Mouse (Mus musculus): ENCODE measurements around the gene Hspa12a. TPM values are rescaled to one million over a fixed set of nuclear protein-coding genes. Genes with fewer than 3 reads are reported as not detected.
"Not testable (repeated sequence)": the region's sequence is repeated elsewhere in the genome, so short reads cannot be mapped to it uniquely, and the experiment has no call there.

Hspa12a gene
- total RNA-seq, 2 experiments from 2014 or later = not detected

DNA sequence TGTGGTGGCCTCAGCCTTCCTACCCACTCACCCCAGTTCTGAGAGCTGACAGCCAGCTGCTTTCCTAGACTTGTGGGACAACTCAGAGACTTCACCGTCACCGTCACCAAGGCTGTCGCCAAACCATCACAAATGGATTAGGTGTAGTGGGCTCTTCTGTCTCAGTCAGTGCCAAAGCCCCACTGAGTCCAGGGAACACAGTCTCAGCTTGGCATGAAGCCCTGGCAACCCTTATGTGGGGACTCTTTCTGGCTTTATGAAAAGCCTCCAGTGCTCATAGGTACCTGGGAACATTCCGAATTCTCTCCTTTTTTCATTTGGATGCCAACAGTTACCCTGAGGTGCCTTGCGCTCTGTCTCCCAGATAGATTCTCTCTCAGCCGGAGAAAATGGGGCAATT is 30.2 kb downstream of the Hspa12a start:
- ATAC-seq (replicated peaks; ENCODE audit: low FRiP score, low TSS enrichment, poor library complexity, severe bottlenecking) = no peak

DNA sequence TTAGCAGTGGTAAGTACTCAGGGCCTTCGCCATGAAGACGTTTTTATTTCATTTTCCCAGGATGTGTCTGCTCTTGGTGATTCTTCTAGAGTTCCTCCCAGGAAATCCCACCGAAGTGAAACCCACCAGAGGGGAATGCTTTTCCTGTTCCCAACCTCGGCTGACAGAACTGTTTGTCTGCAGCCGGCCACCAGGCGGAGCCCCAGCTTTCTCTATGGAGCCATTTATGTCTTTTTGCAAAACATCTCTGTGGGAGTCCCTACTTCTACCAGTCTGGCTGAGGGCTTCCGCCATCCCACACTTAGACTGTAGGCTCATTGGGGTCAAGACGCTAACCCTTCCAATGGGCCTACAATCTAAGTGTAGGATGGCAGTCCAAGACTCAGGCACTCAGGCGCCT is 32.1 kb downstream of the Hspa12a start:
- no peak for ATAC-seq (replicated peaks; ENCODE audit: low FRiP score, low TSS enrichment, poor library complexity, severe bottlenecking)

DNA sequence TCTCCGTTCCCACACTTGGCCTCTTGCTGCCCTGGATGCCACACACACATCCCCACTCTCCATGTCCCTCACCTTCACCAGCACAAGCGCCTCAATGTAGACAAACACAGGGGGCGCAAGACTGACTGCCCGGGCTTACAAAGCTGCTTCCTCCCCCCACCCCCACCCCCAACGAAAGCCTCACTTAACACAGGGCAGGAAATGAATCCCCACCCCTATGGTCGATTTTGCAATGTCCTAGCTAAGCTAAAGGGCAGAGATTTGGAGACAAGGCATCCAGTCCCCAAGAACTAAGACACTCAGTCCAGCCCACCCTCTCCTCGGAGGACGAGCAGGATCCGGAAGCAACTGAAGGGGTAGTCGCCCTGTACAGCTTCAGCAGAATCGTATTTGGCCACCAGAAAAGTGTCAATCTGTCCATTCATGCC is 32.5 kb downstream of the Hspa12a start:
- ATAC-seq (replicated peaks; ENCODE audit: low FRiP score, low TSS enrichment, poor library complexity, severe bottlenecking) = no peak

DNA sequence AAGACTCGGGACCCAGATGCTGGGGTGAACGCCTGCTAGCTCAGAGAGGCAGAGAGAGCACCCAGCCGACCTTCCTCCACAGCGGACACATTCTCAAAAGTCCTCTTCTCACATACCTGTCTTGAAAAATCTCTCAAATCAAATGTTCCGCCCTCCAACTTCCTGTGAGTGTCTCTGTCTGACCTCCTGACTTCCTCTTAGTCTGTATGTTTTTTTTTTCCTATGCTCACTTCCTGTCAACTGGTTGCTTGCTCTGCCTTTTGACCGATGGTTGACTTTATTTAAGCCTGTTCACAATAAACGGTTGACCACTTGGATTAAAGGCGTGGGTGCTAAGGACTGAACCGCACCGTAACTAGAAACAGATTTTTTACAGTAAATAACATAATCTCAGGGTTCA is 35.4 kb downstream of the Hspa12a start:
- no peak for ATAC-seq (replicated peaks; ENCODE audit: low FRiP score, low TSS enrichment, poor library complexity, severe bottlenecking)

DNA sequence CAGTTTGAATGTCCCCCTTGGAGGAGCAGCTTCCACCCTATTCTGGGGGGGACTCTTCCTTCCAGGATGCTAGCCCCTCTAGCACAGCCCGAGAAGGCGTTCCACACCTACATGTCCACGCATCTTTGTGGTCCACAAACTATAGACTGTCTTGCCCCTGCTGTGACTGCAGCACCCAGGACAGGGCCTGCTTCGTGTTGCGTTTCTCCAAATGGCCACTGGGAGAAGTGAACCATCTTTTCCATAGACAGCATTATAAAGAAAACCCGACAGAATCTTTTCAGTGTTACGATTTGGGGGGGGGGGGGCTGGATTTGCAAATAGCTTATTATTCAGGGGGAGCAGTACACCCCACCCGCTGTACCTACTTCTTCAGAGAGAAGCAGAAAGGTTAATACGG is 36.8 kb downstream of the Hspa12a start:
- no peak for ATAC-seq (replicated peaks; ENCODE audit: low FRiP score, low TSS enrichment, poor library complexity, severe bottlenecking)

DNA sequence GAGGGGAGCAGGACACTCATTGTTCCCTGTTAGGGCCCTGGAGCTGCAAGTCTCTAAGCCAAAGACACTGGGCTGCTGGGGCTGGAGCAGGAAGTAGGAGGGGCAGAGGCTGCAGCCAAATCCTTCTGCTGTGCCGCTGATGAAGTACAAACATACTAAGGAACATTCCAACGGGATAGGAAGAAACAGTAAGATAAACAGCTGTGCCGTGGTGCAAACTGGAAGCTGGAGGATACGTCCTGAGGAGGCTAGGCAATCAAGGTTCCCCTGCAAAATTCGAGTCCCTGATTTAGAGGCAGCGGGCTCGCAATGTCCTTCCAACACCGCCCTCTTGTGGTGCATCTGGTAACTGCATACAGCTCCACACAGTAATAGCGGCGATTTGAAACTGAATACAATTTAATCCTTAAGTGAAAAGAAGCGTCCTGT is 39.5 kb downstream of the Hspa12a start:
- ATAC-seq (replicated peaks; ENCODE audit: low FRiP score, low TSS enrichment, poor library complexity, severe bottlenecking) = peak; percentile 73; the same call in 1 of the 2 replicates

DNA sequence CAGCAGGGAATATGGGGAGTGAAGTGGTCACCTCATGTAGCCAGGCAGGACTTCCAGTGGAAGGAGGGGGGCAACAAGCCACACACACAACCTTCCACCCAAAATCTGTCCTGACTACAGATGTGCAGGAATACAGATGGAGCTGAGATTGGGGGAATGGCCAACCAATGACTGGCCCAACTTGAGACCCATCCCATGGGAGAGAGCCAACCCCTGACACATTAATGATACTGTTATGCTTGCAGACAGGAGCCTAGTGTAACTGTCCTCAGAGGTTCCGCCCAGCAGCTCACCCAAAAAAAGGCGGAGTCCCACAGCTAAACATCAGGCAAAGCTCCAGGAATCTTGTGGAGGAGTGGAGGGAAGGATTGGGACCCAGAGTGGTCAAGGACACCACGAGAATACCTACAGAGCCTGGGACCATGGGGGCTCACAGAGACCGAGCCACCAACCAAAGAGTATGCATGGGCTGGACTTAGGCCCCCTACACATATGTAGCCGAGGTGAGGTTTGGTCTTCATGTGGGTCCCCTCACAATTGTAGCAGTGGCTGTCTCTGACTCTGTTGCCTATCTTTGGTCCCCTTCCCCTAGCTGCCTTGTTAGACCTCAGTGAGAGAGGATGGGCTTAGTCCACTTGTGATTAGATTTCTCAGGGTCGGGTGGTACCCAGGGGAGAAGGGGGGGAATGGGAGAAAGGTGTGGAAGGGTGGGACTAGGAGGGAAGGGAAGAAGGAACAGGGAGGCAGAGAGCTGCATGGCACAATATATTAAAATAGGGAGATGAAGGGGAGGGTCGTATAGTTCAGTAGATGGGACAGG is 40.2 kb downstream of the Hspa12a start:
- no peak for ATAC-seq (replicated peaks; ENCODE audit: low FRiP score, low TSS enrichment, poor library complexity, severe bottlenecking)

DNA sequence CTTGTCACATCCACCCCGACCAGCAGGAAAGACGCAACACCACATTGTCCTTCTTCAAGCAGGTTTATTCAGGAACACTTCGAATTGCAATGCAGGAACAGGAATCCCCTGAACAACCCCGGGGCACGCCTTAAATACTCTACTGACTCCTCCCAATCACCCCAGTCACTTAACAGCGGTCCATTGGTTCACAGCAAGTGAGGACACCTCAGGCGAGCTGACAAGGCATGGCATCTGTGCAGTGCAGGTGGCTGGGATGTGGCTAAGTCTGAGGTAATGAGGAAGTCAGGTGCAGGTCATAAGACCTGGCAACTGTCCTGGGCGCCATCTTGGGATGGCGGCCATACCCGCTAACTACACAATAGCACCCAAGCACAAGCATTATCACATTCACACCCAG is 43.0 kb downstream of the Hspa12a start:
- not testable (repeated sequence) for ATAC-seq (replicated peaks; ENCODE audit: low FRiP score, low TSS enrichment, poor library complexity, severe bottlenecking)

DNA sequence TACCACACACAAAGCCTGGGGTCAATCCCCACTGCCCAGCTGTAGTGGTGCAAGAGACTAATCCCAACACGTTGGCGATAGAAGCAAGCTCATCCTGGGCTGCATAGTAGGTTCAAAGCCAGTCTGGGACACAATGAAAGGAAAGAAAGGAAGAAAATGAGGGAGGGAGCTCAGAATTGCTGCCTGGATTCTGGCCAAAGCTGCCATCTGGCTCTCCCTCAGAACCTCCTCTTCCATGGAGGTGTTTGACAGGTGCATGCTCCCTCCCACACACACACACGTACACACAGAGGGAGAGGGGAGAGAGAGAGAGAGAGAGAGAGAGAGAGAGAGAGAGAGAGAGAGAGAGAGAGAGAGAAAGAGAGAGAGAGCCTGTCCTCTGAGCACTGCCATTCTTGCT is 47.2 kb downstream of the Hspa12a start:
- ATAC-seq (replicated peaks; ENCODE audit: low FRiP score, low TSS enrichment, poor library complexity, severe bottlenecking) = no peak

DNA sequence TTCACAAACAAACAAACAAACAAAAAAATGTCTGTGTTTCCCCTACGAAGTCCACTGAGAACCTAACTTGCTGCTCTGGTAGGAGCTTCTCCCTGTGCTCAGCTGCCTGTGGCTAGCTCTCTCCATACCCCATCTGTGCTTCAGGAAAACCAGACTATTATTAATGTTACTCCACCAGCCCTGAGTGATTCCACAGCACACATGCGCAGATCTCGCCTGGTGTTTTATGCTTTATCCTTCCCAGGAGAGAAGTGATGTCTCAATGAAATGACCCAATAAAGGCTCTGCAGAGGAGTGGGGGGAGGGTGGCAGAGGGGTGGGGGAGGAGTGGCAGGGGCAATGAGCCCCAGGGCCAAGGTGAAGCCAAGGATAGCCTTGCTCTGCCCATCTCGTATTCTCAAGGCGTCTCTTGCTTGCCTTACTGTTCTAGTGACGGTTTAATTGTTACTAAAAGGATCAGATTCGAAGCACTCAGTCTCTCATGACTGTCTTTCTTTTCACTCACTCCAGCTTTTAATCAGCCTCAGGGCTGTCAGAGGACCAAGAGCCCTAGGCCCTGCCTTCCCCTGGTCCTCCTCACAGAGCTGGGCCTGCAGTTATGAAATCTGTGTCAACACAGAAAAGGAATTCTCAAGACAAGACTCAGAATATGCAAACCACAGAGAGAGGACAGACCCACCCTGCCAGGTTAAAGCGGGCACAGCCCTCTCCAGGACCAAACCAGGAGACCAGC is 54.0 kb downstream of the Hspa12a start:
- ATAC-seq (replicated peaks; ENCODE audit: low FRiP score, low TSS enrichment, poor library complexity, severe bottlenecking) = no peak

DNA sequence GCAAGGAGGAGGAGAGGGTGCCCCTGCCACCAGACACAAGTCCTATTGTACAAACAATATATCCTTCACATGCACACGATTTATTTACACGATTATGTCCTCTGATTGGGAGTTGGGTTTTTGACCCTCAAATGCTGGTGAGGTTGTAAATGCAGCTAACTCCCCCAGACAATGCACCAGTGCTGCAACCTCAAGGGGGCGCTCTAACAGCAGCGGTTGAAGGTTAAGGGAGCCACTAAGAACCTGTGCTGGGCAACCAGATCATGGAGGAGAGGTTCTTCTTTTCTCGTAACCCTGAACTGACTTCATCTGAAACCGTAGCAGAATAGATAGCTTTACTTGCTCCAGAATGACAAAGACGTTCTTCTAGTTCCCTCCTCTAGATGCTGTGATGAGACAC is 57.0 kb downstream of the Hspa12a start:
- no peak for ATAC-seq (replicated peaks; ENCODE audit: low FRiP score, low TSS enrichment, poor library complexity, severe bottlenecking)

DNA sequence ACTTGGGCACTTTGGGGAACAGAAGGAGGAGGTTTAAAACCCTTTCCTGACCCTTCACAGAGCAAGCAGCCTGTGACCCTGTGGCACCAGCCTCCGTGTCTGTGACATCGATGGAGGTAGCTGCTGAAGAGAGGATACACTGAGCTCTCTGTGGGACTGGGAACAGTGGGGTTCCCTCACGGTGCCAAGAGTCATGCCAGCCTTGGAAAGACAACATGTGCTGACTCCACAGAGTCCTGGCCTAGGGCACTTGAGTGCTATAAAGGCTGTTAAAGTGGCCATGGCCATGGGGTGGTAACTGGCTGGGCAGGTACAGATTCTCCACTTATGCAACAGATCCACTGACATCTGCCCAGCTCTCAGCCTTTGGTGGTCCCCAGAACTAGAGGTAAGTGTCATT is 60.0 kb downstream of the Hspa12a start:
- no peak for ATAC-seq (replicated peaks; ENCODE audit: low FRiP score, low TSS enrichment, poor library complexity, severe bottlenecking)

DNA sequence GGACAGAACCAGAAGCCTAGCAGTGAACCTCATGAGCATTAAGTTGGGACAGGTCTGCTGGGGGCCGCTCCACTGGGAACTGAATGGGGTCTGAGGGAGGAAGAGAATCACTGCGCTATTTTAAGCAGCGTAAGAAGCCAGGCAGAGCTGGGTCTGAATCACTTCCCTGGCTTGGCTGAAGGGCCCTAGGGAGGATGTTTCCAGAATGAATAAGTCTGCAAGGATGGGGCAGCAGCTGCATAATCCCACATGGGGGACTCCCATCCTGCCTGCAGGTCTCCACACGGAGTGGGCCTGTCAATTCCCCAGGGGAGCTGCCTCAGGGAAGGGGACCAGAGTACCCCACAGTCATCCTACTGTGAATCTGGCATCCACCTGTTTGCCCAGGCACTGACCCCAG is 61.1 kb downstream of the Hspa12a start:
- ATAC-seq (replicated peaks; ENCODE audit: low FRiP score, low TSS enrichment, poor library complexity, severe bottlenecking) = no peak

DNA sequence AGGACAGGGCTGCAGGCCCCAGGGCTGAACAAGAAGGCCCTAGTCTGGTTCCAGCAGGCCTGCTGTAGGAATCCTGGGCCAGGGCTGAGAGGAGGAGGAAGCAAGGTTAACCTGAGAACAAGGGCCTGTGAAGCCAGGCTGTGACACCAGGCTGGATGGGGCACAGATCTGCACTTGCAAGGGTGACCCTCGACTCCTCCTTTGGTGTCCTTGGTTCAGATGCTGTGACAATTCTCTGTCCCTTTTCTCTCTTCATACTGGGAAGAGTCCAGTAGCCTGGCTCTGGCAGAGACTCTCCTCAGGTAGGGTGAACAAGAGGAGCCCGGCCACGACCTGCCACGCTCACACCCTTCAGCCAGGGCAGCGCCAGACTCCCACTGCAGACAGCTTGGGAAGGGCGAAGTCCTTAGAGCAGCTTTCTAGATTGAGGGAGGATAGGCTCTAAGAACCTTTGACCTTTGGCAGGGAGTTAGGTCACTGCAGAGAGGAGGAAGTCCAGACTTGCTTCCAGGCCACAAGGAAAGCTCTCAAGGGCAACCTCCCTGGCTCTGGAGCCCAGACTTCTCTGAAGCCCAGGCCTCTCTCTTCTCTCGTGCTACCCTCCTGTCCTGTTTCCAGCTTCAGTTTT is 64.0 kb downstream of the Hspa12a start:
- no peak for ATAC-seq (replicated peaks; ENCODE audit: low FRiP score, low TSS enrichment, poor library complexity, severe bottlenecking)

DNA sequence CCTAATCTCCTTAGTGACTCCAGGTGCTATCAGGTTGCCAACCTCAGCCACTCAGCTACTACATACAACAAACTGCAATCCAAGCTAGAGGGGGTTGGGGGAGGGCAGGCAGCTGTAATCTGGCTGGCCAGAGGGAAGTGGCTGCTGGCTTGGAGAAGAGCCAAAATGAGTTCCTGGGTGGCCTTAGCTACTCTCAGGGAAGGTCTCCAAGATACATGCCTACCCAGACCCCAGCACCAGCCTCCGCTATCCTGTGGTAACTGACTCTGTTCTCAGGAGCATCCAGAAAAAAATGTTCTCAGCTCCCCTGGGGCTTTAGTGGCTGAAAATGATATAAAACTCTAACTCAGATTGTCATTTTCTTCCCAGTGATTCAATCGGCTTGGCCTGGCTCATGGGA is 64.9 kb downstream of the Hspa12a start:
- no peak for ATAC-seq (replicated peaks; ENCODE audit: low FRiP score, low TSS enrichment, poor library complexity, severe bottlenecking)

DNA sequence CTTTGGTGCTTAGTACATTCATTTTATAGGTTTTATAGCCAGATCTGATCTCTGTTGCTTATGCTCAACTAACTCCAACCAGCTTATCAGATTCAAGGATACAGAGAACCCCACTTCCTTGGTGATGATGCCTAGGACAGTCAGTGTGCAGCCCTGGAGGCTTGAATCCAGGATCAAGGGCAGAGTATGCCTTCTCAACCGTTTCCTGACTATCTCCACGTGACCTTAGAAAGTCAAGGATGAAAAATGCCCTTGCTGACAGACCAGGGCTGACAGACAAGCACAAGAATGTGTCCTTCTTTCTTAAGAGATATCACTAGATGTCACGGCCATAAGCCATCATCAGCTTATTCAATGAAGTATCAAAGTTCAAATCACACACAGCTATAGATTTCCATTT is 69.9 kb downstream of the Hspa12a start:
- no peak for ATAC-seq (replicated peaks; ENCODE audit: low FRiP score, low TSS enrichment, poor library complexity, severe bottlenecking)

DNA sequence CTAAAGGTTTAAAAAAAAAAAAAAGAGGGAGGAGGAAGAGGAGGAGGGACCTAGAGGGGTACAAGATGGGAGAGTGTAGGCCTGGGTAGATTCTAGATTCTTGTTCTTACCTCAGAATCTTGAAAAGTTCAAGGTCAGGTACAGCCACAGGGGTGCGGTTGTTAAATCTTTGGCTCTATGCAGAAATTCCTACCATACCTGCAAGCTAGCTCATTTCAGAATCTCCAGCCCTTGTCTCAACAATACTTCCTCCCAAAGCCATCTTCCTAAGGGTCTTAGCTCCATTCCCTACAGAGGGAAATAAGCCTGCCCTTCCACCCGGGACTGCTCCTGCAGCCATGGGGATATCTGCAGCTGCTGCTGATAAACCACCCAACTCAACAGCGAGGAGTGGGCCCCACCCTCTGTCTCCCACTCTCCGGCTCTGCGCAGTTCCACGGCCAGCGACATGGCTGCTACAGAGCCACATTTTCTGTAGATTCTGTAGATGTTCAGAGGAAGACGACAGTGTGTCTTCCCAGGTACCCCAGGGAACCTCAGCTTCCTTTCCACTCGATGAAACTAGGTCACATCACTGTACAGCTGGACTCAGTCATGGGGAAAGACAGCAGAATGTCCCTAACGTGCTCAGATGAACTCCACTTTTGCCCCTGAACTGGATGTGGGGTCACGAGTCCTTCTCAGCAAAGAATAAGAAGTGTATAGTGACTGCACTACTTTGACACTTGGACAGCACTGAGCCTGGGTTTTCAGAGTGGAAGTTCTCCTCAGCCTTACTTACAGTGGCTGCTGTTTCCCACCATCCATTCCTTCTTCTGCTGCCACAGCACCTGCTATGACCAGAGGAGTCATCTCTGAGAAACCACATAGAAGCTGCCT is 70.8 kb downstream of the Hspa12a start:
- ATAC-seq (replicated peaks; ENCODE audit: low FRiP score, low TSS enrichment, poor library complexity, severe bottlenecking) = no peak

DNA sequence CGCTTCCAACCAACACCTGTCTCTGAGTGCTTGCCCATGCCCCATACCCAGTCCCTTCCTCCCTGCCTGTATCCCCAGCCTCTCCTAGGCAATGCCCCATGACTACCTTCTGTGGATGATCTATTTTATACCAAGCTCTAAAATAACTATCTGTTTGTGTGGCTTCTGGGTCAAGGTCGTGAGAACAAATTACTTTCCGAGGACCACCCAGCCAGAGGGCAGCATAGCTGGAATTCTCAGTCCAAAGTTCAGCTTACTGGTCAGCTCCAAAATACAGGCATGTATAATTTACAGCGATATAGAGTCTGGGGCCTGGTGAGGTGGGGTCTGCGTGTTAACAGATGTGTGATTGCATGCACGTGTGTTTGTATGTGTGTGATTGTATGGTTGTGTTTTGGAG is 71.6 kb downstream of the Hspa12a start:
- ATAC-seq (replicated peaks; ENCODE audit: low FRiP score, low TSS enrichment, poor library complexity, severe bottlenecking) = no peak

DNA sequence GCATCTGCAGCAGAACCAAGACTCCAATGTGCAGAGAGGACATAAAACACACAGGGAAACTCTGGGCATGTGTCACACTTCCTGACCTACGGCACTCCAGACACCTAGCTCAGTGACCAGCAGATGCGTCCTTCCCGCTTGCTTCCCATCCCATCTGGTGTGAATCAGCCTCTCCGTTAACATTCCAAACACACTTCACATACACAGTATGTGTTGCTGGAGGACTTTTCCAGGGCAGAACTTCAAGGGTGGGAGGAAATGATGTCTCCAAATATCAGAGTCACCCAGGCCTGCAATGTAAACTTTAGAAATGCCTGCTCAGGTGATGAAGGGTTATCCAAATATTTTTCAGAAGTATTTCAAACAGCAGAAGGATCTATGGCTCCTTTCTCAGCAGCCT is 76.8 kb downstream of the Hspa12a start:
- ATAC-seq (replicated peaks; ENCODE audit: low FRiP score, low TSS enrichment, poor library complexity, severe bottlenecking) = no peak

DNA sequence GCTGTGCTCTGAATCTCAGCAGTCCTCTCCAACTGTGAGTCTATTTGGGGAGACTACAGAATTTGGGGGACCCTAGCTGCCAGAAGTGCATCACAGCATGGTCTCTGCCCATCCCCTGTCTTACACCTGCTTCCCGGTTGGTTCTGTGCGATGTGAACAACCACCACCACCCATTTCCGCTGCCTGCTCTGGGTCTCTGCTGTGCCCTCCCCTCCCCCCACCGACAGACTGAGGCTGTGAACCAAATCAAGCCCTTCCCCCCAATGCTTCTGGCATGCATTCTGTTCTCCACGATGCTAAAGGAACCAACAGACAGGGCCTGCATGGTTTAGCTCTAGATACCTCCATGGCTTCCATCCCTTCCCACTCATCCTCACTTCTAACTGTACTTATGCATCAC is 78.2 kb downstream of the Hspa12a start:
- ATAC-seq (replicated peaks; ENCODE audit: low FRiP score, low TSS enrichment, poor library complexity, severe bottlenecking) = no peak
